Mouse (Mus musculus) fat pad, adult 2 months (tissue): Measurements from ENCODE around the gene Gm11733.

ENCODE experiments used
- DNase-seq: peaks from one replicate; pipeline ENCODE4 v3.0.0-alpha.2; 2011; ENCODE audit warnings: low read depth, low spot score; ENCODE audit errors: extremely low read depth

The Gm11733 gene

DNA sequence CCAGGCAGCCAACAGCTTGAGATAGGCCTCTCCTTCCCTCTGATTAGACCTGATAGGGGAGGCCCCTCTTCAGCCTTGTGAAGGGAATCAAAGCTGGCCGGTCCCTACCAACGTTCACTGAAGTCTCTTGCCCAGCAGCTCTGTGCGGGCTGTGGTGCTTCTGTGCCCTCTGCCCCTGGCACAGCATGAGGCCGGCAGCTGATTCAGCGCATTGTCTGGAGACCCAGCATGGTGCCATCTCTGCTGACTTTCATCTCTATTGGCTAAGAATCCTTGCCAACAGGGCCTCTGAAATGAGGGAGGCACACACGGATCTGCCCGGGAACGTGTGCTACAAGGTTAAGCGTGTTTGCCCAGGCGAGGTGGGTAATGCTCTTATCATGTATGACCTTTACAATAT lies 48.2 kb downstream of the Gm11733 start:
- no peak for DNase-seq

DNA sequence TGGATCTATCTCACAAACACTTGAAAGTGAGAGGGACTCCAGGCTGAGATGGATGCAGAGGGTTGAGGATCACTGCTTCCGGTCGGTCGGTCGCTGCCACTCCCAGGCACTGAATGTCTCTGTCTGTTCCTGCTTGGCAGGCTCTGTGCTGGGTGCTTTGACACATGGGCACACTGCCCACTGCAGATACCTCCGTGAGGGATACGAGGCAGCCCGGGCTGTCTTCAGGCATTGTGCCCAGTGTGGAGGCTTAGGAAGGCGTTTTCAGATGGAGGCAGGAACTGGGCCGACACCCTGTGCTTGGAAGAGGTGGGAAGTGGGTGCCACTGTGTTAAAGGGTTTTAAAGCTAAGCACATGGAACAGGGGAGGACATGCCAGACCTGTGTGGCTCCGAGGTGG lies 50.7 kb downstream of the Gm11733 start:
- no peak for DNase-seq

DNA sequence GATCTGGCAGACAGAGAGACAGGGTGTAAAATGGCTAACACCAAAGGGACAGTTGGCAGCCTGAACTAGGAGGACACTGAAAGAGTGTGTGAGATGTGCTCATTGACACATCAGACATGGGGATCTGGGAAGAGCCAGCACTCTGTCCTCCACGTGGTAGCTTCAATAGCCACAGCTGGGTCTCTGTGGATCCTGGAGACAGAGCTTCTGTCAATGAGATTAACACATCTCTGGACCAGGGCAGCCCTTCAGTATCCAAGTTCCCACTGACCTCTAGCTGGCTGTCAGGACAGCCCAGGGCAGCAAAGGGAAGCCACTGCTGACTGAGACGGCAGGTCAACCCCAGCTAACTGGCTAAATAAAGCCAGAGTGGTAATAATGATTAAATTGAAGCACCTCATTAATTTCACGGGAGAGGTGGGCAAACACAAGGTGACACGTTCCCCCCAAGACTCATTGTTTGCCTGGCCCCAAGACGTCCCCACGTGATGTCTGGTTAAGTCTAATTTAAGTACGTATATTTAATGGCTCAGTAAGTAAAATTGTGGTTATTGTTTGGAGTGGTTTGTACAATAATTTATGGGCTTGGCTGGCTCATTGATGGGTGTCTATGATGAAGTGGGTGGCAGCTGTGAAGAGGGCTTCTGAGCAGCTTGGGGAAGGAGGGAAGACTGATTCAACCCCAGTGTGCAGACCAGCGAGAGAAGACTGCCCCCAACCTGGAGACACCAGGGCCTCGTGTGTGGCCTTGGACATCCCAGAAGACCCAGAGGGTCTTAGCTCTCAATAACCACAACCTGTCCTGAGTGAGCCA lies 51.5 kb downstream of the Gm11733 start:
- no peak for DNase-seq

DNA sequence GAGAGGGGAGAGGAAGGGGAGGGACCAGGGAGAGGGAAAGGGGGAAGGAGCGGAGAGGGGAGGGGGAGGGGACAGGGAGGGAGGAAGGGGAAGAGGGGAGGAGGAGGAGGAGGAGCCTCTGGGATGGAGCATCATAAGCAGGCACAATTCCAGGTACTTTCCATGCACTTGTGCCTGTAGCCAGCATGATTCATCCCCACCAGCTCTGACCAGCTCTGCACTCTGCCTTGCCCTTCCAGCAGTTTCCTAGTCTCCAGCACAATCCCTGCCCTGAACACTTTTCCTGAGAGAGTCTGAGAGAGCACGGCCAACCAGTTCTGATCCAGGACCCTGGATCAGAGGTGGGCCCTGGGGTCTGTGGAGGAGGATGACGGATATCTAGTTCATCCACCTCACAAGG lies 52.4 kb downstream of the Gm11733 start:
- no peak for DNase-seq
